Mouse (Mus musculus): ENCODE measurements around the gene Olfr1513.
A peak's percentile ranks its signal among the peaks of the same experiment; 100 is the strongest.
"Not testable (repeated sequence)": the region's sequence is repeated elsewhere in the genome, so short reads cannot be mapped to it uniquely, and the experiment has no call there.

The Olfr1513 gene

DNA sequence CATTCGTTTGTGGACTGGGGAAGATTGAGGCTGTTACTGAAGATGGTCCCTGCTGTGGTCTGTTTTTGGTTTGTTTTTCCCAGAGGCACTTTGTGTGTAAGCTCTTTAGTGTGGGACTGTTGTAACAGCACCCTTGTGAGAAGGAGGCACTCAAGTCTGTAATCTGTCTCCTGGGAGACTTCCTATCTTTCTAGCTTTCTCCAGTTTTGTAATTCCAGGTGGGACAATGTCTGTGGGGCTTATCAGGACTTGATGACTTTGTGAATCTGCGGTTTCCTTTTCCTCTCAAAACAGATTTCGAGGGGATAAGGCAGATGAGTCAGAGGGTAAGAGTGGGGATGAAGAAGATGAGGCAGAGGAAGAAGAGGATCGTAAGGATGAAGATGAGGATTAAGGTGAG lies at the start of gene Olfr1513:
Olfr1513 (minus strand) TSS at position 101 of the 400 bp plus-strand sequence.
- no peak for DNase-seq

DNA sequence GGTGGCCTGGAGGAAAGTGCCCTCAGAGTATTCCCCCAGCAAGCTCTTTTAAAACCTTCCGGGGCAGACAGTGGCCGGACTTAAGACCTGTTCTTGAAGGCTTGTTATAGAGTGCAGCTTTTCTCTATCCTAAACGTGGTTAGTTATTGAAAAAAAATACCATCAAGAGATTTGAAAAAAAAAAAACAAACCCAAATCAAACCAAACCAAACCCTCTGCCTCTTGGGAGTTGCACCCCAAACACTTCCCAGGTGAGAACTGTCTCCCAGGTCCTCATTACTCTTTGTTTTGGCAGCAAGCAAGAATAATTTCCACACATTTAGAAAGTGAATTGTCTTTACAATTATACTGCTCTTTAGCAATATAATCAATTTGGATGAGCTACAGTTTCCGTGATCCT lies 41.1 kb upstream of the Olfr1513 start, which contains the start of gene Olfr1511:
Olfr1511 (minus strand) TSS at position 101 of the 400 bp plus-strand sequence.
- DNase-seq: no peak

DNA sequence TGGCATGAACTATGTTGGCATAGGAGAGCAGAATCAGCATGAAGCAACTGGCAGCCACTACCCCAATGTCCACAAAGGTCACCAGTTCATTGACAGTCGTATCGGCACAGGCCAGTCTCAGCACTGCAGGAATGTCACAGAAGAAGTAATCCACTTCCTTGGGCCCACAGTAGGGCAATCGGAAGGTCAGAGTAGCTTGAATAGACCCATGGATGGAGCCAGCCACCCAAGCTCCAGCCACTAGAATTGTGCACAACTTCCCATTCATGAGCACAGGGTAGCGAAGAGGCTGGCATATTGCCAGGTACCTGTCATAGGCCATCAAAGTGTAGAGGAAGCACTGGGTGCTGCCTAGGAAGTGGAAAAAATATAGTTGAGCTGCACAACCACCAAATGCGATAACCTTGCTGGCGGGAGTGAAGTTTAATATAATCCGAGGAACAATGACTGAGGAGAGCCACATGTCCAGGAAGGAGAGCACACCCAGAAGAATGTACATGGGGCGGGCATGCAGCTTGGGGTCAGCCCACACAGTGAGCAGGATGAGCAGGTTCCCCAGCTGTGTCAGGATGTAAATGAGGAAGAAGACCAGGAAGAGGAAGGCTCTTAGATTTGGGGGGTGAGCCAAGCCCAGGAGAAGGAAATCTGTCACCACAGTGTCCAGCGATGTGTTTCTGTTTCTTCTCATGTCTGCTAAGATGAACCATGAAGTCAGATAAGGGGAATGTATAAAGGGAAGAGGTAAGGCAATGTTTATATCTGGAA lies 34.1 kb upstream of the Olfr1513 start:
- DNase-seq: not testable (repeated sequence)

DNA sequence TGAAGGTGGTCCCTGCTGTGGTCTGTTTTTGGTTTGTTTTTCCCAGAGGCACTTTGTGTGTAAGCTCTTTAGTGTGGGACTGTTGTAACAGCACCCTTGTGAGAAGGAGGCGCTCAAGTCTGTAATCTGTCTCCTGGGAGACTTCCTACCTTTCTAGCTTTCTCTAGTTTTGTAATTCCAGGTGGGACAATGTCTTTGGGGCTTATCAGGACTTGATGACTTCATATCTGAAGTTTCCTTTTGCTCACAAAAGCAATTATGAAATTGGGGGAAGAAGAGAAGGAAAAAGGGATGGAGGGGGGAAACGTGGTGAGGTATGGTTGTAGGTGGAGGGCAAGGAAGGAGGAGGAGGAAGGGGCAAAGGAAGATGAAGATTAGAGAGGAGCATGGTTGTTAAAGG lies 22.9 kb upstream of the Olfr1513 start, which contains the start of gene Olfr1512:
Olfr1512 (minus strand) TSS at position 101 of the 400 bp plus-strand sequence.
- DNase-seq: no peak

DNA sequence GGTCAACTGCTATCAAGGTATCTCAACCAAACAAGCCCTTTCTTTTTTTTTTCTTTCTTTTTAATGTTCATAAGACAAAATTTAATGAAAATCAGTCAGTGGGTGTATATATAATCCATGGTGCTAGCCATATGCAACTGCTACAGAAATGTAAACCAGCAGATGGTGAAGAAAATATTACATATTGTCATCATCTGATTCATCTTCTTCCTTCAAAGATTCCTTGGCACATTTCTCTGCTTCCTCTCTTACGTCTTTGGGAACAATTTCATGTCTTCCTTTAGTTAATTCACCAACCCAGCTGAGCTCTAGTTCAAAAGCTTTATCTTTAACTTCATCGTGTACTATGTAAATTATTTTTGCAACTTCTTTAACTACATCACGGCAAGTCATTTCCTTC lies 12.5 kb upstream of the Olfr1513 start:
- no peak for DNase-seq

DNA sequence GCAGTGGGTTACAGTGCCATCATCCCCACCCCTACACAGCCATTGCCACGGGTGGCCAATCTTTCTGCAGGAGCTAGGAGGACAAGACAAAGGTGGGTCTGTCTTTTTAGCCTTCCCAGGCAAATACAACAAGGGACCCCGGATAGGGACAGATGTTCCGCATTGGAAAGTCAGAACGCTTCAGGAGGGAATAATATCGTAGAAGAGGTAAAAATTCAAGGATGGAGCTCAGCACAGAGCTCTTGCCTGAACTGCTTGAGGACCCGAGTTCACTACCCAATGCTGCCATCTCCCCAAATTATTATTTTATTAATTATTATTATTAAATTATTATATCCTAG lies 16.7 kb downstream of the Olfr1513 start:
- no peak for DNase-seq

DNA sequence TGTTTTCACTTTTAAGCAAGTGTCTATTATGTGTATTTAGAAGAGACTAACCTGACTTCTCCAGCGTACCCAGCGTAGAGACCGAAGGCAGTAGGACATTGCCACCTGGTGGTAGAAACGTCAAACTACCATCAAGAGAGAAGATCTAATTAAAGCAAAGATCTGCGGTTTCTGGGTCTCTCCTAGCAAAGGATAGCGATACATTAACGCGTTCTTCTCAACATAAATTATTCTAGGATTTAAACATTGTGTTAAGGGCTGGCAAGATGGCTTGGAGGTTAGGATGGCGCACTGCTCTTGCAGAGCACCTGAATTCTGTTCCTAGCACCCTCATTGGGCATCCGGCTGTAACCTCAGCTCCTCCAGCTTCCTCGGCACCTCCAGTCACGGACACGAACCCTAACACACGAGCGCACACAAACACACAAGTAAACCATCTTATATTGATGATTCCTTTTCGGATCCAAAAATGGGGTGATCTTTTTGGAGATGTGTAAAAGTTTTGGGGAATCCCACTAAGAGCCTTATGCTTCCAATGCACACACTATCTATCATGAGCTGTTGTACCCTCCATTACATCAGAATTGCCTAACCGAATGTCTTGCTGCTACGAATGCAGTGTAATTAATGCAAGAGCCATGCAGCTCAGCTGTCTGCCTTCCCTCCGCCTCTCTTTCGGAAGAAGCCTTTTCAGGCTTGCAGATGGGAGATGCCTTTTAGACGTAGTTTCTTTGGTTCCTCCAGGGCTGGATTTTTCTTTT lies 17.3 kb downstream of the Olfr1513 start:
- DNase-seq: peak; percentile 68

DNA sequence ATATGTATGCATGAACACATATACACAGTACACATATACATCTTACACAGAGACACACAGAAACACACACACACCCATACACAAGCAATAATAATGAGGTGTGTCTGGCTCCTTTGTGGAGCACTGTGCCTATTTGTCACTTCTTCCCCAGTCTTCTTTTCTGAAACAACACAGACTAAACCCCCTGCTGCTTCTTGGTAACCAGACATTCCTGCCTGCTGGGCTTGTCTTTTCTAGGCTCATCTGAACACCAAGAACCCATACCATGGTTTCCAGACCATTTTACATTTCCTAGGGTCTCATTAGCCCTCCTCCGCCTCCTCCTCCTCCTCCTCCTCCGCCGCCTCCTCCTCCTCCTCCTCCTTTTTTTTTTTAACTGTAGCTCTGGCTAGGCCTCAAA lies 24.0 kb downstream of the Olfr1513 start:
- DNase-seq: no peak

DNA sequence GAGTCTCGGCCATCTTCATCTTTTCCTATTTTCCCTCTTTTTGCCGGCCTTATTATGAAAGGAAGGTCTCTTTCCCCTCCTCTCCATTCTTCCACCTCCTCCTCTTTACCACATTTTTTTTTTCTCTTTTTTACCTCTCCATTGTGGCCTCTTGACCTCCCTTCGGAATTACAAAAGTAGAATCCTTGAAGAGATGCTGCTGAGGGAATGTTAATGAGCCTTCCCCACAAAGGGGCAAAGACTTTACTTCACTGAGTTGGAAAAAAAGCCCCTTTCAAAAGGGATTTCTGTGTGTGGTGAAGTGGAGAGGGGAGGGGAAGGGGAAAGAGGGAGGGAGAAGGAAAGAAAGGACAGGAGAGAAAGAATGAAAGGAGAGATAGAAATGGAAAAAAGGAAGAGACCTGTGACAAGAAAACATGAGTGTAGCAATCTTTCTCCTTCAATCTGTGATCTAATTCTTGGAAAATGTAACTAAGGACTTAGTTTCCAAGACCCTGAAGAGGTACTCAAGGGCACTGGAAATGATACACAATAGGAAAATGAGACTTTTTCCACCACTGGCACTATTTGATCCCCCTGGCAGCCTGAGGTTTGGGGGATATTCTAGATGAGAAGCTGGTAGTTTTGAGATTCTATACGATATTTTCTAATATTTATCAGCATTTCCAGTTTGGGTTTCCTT lies 25.0 kb downstream of the Olfr1513 start:
- DNase-seq: no peak

DNA sequence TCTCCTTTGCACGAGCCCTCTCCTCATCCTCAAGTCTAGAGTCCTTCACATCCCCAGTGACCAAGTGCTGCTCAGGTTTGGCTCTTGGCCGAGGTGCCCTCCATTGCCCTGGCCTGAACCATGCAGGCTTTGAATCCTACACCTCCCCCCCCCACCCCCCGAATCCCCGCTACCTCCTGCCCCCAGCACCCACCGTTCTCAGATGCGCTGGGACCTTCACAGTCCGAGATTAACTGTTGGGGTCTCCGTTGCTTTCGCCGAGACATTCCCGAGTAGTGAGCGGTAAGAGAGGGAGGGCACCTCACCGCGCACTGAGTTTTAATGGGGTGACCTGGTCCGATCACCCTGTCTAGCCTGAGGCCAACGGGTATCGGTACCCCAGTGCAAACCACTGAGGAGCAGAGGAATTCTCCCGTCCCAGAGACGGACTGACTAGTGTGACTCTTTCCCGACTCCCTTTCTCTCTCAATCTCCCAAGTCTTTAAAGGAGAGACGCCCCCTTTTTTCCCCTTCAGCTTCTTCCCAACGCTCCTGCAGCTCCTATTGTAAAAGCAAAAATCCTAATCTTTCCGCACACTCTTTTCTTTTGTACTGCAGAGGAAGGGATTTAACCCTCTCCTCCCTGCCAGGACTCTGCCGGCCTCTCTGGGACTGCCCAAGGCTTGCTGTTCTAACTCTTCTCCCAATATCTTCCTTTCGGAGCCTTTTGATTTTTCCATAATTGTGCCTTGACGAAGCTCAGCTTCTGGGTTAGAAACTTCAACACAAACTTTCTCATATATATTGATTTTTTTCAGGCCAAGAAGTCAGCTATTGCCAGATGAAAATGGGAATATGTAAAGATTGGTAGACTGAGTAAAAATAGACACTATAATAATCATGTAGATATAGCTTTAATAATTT lies 28.0 kb downstream of the Olfr1513 start, which contains the start of gene Sall2:
Sall2 (minus strand) TSS at position 853 of the 903 bp plus-strand sequence.
- DNase-seq: no peak

DNA sequence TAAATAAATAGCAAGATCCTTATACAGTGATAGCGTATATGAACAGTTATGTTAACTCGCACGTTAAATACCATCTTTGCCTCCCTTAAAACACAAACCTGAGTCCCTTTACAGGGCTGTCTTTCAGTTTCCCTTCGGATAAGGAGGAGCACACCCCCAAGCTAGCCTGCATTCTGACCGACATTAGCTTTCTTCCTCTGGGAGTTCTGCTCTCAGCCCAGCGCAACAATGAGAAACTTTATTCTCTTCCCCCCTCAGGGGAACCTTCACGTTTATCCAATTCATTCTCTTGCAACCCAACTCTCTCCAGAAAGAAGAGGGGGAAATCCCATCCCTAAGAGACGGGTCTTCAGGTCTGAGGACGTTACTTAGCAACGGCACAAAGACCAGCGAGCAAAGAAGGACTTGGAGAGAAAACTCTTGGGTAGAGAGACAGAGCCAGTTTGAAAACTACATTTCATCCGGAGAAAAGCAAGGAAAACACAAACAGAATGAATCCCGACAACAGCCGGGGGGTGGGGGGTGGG lies 28.8 kb downstream of the Olfr1513 start:
- no peak for DNase-seq

DNA sequence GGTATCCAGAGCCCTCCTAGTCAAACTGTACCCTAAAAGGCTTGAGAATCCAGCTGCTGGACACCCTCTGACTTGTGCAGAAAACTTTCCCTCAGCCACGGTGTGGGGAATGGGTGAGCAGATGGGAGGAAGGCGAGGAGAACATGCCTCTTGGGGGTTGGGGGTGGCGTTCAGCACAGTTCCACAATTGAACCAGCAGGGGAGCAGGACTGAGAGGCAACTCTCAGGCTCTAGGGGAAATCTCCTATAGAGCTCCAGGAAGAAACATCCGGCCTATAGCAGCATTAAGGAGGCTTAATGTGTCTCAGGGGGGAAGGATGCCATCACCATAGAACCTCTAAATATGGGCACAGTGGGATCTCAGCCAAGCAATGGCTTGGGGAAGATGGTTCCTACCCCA lies 30.3 kb downstream of the Olfr1513 start:
- no peak for DNase-seq

DNA sequence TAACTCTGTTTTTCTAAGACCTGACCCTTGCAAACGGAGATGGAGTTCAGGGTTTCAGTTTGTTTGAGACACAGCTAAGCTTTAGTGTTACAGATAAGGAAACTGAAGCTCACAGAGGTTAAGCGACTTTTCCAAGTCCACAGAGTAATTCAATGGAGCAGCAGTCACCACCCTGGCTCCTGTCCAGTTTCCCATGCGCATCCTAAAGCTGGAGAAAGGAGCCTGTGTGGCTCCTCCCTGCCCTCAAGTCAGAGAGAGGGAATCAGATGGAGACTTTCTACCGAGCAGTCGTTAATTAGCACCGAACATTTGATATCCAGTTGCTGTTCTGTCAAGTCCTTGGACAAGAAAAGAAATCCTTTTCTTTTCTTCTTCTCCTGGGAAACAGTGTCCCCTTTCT lies 36.8 kb downstream of the Olfr1513 start:
- no peak for DNase-seq

DNA sequence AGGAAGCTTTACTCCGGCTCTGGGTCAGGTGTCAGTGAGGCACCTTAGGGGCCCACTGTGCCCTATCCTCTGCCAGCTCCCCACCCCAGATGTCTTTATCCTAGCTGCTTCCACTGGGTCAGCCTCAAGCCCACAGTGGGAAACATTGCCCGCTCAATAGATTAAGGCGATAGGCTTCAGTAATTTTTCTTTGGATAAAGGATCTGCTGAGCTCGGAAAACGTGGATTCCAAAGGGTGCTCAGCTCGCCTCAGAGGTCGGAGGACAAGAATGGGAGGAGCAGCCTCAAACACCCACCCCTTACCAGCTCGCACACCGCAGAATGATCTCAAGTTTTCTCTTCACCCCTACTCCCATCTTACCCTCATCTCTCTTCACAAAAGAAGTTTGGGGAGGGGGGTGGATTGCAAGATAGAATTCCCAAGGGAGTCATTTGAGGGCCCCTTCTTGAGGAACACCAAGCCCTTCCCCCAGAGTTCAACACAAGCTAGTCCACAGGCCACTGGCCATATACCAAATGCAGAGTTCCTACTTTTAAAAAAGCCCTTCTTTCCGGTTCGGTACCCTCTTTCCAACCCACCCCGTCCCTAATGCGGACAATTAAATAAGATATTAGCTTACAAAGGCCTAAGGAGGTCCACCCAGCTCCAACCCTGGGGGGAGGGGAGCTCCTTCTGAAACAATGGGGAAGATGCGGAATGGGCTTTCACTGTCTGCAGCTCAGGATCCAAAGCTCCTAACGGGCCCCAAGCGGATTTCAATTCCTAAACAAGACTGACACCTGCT lies 39.6 kb downstream of the Olfr1513 start:
- DNase-seq: peak; percentile 52

DNA sequence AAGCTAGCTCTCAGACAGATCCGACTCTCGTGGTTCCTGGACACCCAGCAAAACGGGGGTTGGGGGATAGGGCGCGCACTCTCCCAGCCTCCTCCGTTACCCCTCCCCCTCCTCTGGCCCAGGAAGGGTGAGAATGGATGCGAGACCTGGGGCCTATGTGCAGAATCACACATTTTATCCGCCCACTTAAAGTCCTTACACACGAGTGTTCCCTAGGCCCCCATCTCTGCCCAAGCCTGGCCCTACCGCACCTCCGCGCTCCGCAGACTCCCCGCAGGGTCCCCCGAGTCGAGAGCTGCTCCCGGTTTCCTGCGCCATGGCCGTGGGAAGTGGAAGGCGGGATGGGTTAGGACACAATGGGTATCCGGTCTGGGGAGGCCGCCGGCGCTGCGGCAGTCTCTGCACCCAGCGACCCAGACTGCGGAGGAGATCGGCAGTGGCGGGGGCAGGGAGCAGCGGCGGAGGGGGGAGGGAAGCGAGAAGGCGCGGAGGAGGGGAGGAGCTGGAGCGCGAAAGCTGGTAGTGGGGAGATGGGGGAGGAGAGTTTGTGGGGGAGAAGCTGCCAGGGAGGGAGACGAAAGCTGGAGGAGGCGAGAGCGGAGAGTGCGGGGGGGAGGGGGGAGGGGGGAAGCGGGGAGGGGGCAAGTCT lies 40.3 kb downstream of the Olfr1513 start:
- DNase-seq: peak; percentile 72

DNA sequence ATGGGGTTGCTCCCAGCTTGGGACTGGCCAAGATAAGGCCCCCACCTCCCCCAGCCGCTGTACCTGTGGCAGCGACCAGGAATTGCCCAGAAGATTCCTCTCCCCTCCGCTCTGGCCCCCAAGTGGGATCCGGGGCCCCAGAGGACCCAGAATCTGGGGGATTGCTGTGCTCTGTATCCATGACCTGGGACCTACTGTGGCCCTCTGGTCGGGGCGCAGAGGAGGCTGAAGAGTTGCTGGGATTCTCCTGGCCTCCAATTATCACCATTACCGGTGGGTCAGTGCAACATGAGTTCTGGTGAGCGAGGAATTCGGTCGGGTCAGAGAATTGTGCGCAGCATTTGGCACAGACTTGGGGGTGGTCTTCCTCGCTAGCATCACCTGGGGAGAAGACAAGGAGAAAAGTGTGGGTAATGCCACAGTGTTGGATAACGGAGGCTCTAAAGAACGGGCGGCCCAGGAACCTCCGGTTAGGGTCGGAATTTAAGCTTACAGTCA lies 40.9 kb downstream of the Olfr1513 start:
- DNase-seq: no peak

DNA sequence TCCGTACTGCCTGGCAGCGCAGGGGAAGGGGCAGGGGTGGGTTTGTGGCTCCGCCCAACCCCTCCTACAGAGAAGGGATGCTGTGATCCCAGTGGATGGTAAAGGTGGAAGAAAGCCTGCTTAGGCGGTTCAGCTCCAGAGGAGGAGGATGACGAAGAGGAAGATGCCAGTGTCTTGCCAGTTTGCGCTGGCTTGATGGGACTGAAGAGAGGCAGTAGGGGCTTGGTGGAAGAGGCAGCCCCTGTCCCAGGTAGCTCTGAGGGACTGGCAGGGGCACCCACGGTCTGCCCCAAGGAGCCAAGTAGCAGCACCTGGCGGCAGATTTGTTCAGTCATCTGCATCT lies 41.4 kb downstream of the Olfr1513 start:
- no peak for DNase-seq

DNA sequence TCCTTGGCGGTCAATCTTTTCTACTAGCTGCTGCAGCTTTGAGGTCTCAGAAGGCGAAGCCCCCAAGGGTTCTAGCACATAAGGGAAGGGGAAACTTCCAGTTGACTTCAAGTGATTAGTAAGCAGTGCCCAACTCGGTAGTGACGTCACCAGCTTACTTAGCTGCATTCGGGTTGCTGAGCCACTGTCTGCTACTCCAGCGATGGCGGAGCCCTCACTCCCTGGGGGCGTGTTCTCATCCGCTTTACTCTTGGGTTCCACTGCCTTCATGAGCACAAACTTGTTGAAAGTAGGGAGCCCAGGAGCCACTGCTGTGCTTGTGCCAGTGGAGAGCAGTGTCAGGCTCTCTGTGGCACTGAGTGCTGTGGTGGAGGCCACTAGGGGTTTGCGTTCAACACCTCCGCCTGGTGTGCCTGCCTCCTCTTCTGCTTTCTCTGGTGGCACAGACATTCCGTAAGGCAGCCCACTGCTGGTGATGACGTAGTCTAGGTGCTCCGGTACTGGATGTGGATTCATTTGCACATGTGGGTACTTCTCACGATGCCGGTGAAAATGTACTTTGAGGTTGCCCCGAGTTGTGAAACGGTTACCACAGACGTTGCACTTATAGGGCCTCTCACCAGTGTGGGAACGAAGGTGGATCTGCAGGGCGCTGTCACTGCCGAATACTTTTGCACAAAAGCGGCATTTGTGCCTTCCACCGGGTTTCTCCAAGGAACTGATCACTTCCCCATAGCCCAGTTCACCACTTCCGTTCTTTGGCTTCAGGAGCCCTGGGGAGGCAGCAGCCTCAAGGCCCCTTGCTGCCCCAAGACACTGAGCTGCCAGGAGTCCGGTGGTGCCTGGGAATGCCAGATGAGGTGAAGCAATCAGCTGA lies 42.0 kb downstream of the Olfr1513 start:
- no peak for DNase-seq

DNA sequence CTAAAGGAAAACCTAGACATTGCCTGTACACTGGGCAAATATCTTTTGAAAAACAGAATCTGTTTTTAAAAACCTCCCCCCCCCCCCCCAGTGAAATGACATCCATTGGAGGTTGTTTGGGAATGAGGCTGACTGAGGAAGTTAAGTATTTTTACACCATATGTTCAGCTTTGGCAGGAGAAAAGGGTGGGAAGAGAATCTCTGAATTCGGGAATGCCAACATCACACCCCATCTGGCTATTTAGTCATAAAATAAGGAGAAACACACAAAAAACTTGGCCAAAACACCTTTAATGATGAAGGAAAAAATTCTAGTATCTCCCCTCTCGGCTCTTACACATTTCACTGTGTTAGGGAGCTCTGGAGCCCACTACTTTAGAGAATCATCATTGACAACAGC lies 45.3 kb downstream of the Olfr1513 start:
- DNase-seq: no peak

DNA sequence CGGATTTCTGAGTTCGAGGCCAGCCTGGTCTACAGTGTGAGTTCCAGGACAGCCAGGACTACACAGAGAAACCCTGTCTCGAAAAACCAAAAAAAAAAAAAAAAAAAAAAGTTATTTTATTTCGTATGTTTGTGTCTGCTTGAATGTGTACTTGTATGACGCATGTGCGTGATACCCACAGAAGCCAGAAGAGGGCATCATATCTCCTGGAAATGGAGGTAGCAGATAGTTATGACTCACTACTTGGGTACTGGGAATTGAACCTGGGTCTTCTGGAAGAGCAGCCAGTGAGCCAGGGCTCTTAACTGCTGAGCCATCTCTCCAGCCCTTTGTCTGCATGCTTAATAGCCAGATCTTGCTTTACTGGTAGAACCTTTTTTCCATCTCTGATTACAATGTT lies 45.9 kb downstream of the Olfr1513 start:
- DNase-seq: not testable (repeated sequence)

Data from cerebellum, adult 8-10 months (tissue).